Mouse (Mus musculus) neural tube, postnatal 0 days (tissue): ENCODE measurements around the gene Vmn2r96. TPM values are rescaled to one million over a fixed set of nuclear protein-coding genes. Genes with fewer than 3 reads are reported as not detected.

Source experiments
- polyA plus RNA-seq: library from polyadenylated mRNA; unstranded; fragments of >200 nt; fragmentation: Nextera tagmentation; extraction: Ambion mirVana; gene quantifications from 2 replicates; pipeline ENCODE4 v1.2.1, GENCODE M21; 2015

The Vmn2r96 gene
- not detected in 2 replicates for polyA plus RNA-seq

DNA sequence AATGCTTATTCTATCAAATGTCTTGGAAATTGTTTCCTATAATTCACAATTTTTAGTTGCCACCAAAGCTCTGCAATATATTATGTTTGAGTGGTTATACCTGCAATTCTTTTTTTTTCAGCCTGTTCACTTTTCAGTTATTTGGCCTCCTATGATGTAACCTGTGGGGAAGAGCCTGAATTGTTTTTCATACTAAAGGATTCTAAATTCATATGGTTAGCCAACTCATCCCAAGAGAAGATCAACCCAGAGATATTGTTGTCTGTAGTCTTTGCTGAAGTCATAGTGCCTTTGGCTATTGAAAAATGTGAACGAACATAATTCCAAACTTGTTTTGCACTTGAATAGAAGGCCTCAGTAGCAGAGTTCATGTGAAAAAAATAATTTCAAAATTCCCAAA, at the start of gene Vmn2r96:
Vmn2r96 (plus strand) TSS at position 301 of the 400 bp plus-strand sequence.

Other genes starting within 250 kb of the Vmn2r96 start
- gene Vmn2r95, start 149.1 kb upstream of the Vmn2r96 start, polyA plus RNA-seq = not detected in 2 replicates